Mouse (Mus musculus) embryonic stem cell, embryonic (primary cell): ENCODE results near the gene Chchd1.

Source experiments
- CTCF ChIA-PET, 4 experiments: fragments of 300-600 bp in 2 of 4; fragments of 350-600 bp in 2 of 4; sonication (Branson Sonifier 250); formaldehyde crosslinking; loops; one replicate each; lab custom pipeline; 2022; ENCODE audit warnings: inconsistent platforms in 2 of 4; lab: Charles Lee
- POLR2A ChIA-PET, 4 experiments: fragments of 300-600 bp in 2 of 4; fragments of 350-600 bp in 2 of 4; sonication (Branson Sonifier 250); formaldehyde crosslinking; loops; one replicate each; lab custom pipeline; 2022; ENCODE audit warnings: antibody characterized with exemption in 4 of 4, inconsistent platforms in 1 of 4; lab: Charles Lee

The Chchd1 gene

GRCm38 (mm10) chr14:20672990-20673389 is 29.8 kb upstream of the Chchd1 start:
- CTCF ChIA-PET, result interaction anchor here (0.6 to 3.4 kb wide), 24 partner anchors 9 to 559 kb away, joined by 3 to 34 read pairs (median 4); partner anchors contain the start of genes Adk (in 1 of the 4), Ap3m1 (in 1 of the 4), Cfap70 (in 1 of the 4) and Mrps16 (in 1 of the 4)
- POLR2A ChIA-PET, result interaction anchor here in 3 of 4 experiments (0.7 to 5.3 kb wide), 59 partner anchors 10 to 614 kb away, joined by 3 to 84 read pairs (median 6); partner anchors contain the start of genes Ppp3cb (in 3 of the 3), Anxa7 (in 2 of the 3), Fut11 (in 2 of the 3) and Usp54 (in 2 of the 3)

GRCm38 (mm10) chr14:20673735-20674063 is 29.1 kb upstream of the Chchd1 start:
- CTCF ChIA-PET, result interaction anchor here (0.5 to 3.4 kb wide), 24 partner anchors 8 to 560 kb away, joined by 3 to 34 read pairs (median 4); partner anchors contain the start of genes Adk (in 1 of the 4), Ap3m1 (in 1 of the 4), Cfap70 (in 1 of the 4) and Mrps16 (in 1 of the 4)

GRCm38 (mm10) chr14:20674064-20674833 is 28.6 kb upstream of the Chchd1 start, which contains the start of gene Sec24c:
Gene Sec24c (plus strand): TSS chr14:20674308.
- ChIA-PET CTCF (interaction anchor here (0.5 to 3.4 kb wide), 16 partner anchors 13 to 560 kb away, joined by 3 to 34 read pairs (median 5); partner anchors contain the start of genes Adk (in 1 of the 4), Ap3m1 (in 1 of the 4) and Mrps16 (in 1 of the 4)), POLR2A (interaction anchor here (0.5 to 5.3 kb wide), 109 partner anchors 8 to 1159 kb away, joined by 3 to 84 read pairs (median 4); partner anchors contain the start of genes Anxa7 (in 3 of the 4), Ppp3cb (in 3 of the 4), Usp54 (in 3 of the 4) and Adk (in 2 of the 4))

More at GRCm38 (mm10) chr14:20673735-20674063, 29.1 kb upstream of the Chchd1 start:
- POLR2A ChIA-PET, result interaction anchor here (0.5 to 5.3 kb wide), 99 partner anchors 8 to 1159 kb away, joined by 3 to 84 read pairs (median 5); partner anchors contain the start of genes Anxa7 (in 3 of the 4), Ppp3cb (in 3 of the 4), Usp54 (in 3 of the 4) and Adk (in 2 of the 4)

GRCm38 (mm10) chr14:20677906-20678305 is 24.9 kb upstream of the Chchd1 start:
- CTCF ChIA-PET, result no interaction called here
- POLR2A ChIA-PET, result interaction anchor here in 1 of 4 experiments (1.3 to 1.7 kb wide), 2 partner anchors 10 to 17 kb away, joined by 3 to 4 read pairs; partner anchors contain the start of gene Fut11

- CTCF ChIA-PET, result interaction anchor here in 1 of 4 experiments (1.1 to 2.0 kb wide), 4 partner anchors 9 to 20 kb away, joined by 3 to 5 read pairs (median 3); no protein-coding TSS in a partner anchor
- POLR2A ChIA-PET, result interaction anchor here in 2 of 4 experiments (1.0 to 6.4 kb wide), 12 partner anchors 8 to 247 kb away, joined by 3 to 43 read pairs (median 8); partner anchors contain the start of genes Fut11 (in 2 of the 2), Sec24c (in 2 of the 2), Chchd1 (in 1 of the 2) and Usp54 (in 1 of the 2)
Measured at GRCm38 (mm10) chr14:20681742-20682141, 21.1 kb upstream of the Chchd1 start.

GRCm38 (mm10) chr14:20682498-20682897 is 20.3 kb upstream of the Chchd1 start:
- ChIA-PET CTCF (interaction anchor here in 2 of 4 experiments (0.6 to 2.0 kb wide), 9 partner anchors 9 to 368 kb away, joined by 3 to 5 read pairs (median 3); no protein-coding TSS in a partner anchor), POLR2A (interaction anchor here in 3 of 4 experiments (0.5 to 6.4 kb wide), 16 partner anchors 8 to 246 kb away, joined by 3 to 43 read pairs (median 6); partner anchors contain the start of genes Fut11 (in 3 of the 3), Sec24c (in 2 of the 3), Chchd1 (in 1 of the 3) and Usp54 (in 1 of the 3))

GRCm38 (mm10) chr14:20686576-20686975 is 16.2 kb upstream of the Chchd1 start:
- ChIA-PET CTCF (interaction anchor here in 1 of 4 experiments (0.6 kb wide), 1 partner anchor 69 kb away, joined by 3 read pairs; no protein-coding TSS in a partner anchor), POLR2A (interaction anchor here in 2 of 4 experiments (1.0 to 5.3 kb wide), 5 partner anchors 12 to 21 kb away, joined by 3 to 34 read pairs (median 4); partner anchors contain the start of genes Chchd1 (in 1 of the 2), Sec24c (in 1 of the 2) and Zswim8 (in 1 of the 2))

- ChIA-PET CTCF (no interaction called here), POLR2A (interaction anchor here in 2 of 4 experiments (0.5 to 1.6 kb wide), 6 partner anchors 10 to 213 kb away, joined by 3 to 4 read pairs (median 3); no protein-coding TSS in a partner anchor)
Measured at GRCm38 (mm10) chr14:20689009-20689408, 13.8 kb upstream of the Chchd1 start.

- ChIA-PET CTCF (no interaction called here), POLR2A (interaction anchor here in 2 of 4 experiments (1.9 to 5.1 kb wide), 4 partner anchors 9 to 18 kb away, joined by 7 to 43 read pairs (median 20); partner anchors contain the start of gene Sec24c (in 2 of the 2))
Measured at GRCm38 (mm10) chr14:20691772-20692171, 11.0 kb upstream of the Chchd1 start.

- POLR2A ChIA-PET, result interaction anchor here (0.6 to 5.1 kb wide), 21 partner anchors 8 to 1120 kb away, joined by 3 to 43 read pairs (median 4); partner anchors contain the start of genes Sec24c (in 3 of the 4), Zswim8 (in 2 of the 4), Adk (in 1 of the 4) and Ap3m1 (in 1 of the 4)
- CTCF ChIA-PET, result interaction anchor here in 2 of 4 experiments (0.9 to 1.2 kb wide), 3 partner anchors 12 to 105 kb away, joined by 3 read pairs; no protein-coding TSS in a partner anchor
Measured at GRCm38 (mm10) chr14:20693589-20694101, 9.2 kb upstream of the Chchd1 start.

GRCm38 (mm10) chr14:20694185-20694883 is 8.5 kb upstream of the Chchd1 start:
- CTCF ChIA-PET, result interaction anchor here in 1 of 4 experiments (0.9 to 2.5 kb wide), 4 partner anchors 22 to 104 kb away, joined by 3 to 8 read pairs (median 6); no protein-coding TSS in a partner anchor
- POLR2A ChIA-PET, result interaction anchor here (0.6 to 5.1 kb wide), 23 partner anchors 9 to 381 kb away, joined by 3 to 43 read pairs (median 4); partner anchors contain the start of genes Sec24c (in 3 of the 4), Vcl (in 2 of the 4), Zswim8 (in 2 of the 4) and Adk (in 1 of the 4)

GRCm38 (mm10) chr14:20694884-20695760 is 7.7 kb upstream of the Chchd1 start, which contains the start of gene Fut11:
Gene Fut11 (plus strand): TSS chr14:20694968.
- POLR2A ChIA-PET, result interaction anchor here in 3 of 4 experiments (0.6 to 5.1 kb wide), 34 partner anchors 11 to 718 kb away, joined by 3 to 43 read pairs (median 4); partner anchors contain the start of genes Sec24c (in 3 of the 3), Anxa7 (in 2 of the 3), Vcl (in 2 of the 3) and Zswim8 (in 2 of the 3)
- CTCF ChIA-PET, result interaction anchor here in 3 of 4 experiments (1.0 to 2.5 kb wide), 6 partner anchors 13 to 104 kb away, joined by 3 to 8 read pairs (median 4); no protein-coding TSS in a partner anchor

- ChIA-PET POLR2A (interaction anchor here in 3 of 4 experiments (0.6 to 5.1 kb wide), 27 partner anchors 10 to 356 kb away, joined by 3 to 43 read pairs (median 4); partner anchors contain the start of genes Sec24c (in 3 of the 3), Anxa7 (in 2 of the 3), Zswim8 (in 2 of the 3) and Adk (in 1 of the 3)), CTCF (interaction anchor here in 3 of 4 experiments (1.0 to 2.5 kb wide), 12 partner anchors 12 to 103 kb away, joined by 3 to 10 read pairs (median 4); partner anchors contain the start of gene Zswim8 (in 1 of the 3))
Measured at GRCm38 (mm10) chr14:20695761-20696520, 6.9 kb upstream of the Chchd1 start.

- POLR2A ChIA-PET, result interaction anchor here in 3 of 4 experiments (0.7 to 5.0 kb wide), 17 partner anchors 9 to 402 kb away, joined by 3 to 39 read pairs (median 4); partner anchors contain the start of genes Zswim8 (in 2 of the 3), Adk (in 1 of the 3), Ap3m1 (in 1 of the 3) and Sec24c (in 1 of the 3)
- CTCF ChIA-PET, result interaction anchor here in 3 of 4 experiments (0.5 to 2.5 kb wide), 12 partner anchors 11 to 318 kb away, joined by 3 to 10 read pairs (median 4); partner anchors contain the start of gene Zswim8 (in 1 of the 3)
Measured at GRCm38 (mm10) chr14:20696986-20697385, 5.8 kb upstream of the Chchd1 start.
